Mouse (Mus musculus) hindlimb bud, embryonic 11.5 days (tissue): ENCODE measurements around the gene Prpf31.

Experiments used
- DNase-seq: peaks from one replicate; pipeline ENCODE4 v3.0.0-alpha.2; 2012; ENCODE audit warnings: low read depth, low spot score; ENCODE audit errors: extremely low spot score

The Prpf31 gene

DNA sequence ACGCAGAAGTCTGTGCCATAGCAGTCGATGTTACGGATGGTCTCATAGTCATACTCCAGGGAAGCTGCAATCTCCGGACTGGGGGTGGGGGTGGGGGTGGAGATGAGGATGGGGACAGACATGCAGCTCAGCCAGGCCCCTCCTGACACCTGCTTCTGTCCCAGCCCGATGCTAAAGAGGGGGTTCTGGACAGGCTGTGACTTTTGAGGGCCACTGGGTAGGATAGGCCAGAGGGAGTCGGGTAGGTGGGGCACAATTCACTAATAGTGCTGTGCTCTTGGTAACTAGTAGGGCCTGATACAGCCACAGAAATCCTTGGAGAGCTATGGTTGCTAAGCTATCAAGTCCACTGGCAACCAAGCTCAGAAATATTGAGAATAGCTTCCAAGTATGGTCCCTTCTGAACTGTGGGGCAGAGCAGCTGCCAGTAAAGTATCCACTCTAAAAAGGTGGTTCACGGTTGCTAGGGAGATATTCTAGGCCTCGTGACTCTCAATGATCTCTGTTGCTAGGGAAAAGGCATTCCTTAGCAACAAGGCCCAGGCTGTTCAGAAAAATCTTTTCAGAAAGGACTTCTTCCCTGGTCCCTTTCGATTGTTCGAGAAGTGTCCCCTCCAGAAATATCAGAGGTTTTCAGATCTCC lies 54.2 kb downstream of the Prpf31 start:
- no peak for DNase-seq

DNA sequence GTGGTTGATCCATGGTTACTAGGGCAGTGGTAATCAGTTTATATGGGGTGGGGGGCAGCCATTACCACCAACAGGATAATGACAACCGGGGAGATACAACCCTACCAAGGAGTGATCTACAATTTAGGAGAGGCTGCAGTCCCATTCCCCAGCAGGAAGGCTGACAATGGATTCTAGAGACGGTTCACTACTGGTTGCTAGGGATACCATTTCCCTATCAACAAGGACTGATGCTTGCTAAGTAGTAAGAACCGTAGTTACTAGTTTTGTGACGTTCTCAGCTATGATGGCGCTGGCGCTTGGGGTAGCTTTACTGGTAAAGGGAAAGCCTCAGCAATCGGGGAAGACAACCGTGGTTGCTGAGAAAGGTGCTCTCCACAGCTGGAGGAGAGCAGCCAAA lies 54.9 kb downstream of the Prpf31 start:
- DNase-seq: no peak

DNA sequence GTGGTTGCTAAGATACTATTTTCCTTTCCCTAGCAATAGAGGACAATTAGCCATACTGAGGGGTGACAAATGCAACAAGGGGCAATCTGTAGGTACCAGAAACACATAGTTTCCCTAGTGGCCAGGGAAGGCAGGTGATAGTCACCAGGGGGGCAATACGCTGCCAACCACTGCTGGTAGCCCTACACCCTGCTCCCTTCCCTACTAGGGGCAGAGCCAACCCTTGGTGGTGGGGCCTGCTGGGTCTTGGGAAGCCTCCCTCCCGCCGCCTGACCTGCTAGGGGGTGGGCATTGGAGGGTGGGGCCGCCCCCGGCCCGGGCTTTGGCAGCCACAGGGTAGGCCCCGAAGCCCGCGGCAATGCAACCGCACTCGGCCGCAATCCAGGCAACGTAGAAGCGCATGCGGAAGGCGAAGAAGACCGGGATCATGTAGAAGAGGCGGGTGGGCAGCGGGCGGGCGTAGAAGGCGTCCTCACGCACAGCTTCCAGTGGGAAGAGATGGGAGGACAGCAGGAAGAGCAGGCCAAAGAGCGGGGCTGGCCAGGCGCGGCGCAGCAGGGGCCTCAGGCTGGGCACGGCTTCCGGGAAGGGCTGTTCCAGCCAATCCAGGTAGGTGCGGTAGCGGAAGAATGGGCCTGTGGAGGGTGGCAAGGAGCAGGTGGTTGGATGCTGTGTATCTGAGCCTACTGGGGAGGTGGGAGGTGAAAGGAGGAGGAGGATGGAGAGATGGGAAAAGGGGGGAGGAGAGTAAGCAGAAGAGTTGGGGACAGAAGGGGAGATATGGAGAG lies 55.8 kb downstream of the Prpf31 start:
- DNase-seq: no peak

GRCm38 (mm10) chr7:3691919-3692318 lies 62.1 kb downstream of the Prpf31 start:
- DNase-seq: no peak
